Mouse (Mus musculus): ENCODE data around the gene Svip. TPM values are rescaled to one million over a fixed set of nuclear protein-coding genes. Genes with fewer than 3 reads are reported as not detected.
A peak's percentile ranks its signal among the peaks of the same experiment; 100 is the strongest.

Svip gene
- polyA plus RNA-seq, 1 experiment from 2014 or later = 7.3 TPM

DNA sequence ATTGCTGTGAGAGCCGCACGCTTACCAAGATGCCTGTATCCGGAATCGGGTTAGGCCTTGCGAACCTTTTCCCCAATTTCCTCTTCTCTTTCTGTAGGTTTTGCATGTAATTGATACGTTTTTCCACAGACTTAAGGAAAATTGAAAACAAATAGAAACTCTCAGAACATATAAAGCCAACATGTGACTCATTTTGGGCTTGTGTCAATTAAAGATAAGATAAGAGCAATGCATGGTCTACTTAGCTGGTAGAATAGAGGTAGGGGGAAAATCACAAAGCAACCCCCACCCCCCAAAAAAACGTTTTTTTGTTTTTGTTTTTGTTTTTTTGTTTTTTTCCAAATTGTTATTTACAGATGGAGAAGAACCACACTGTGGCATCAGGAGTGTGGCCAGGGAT lies 7.6 kb upstream of the Svip start:
- TF ChIP-seq CTCF (IDR thresholded peaks at IDR 0.05; ENCODE audit: low read depth) = no peak
- no peak overlapping the region for H3K27ac ChIP-seq (ENCODE audit: low read depth)
- no peaks in the 10 kb centered on the region for H3K27me3 ChIP-seq (ENCODE audit: insufficient read depth, low read length)
- no peaks in the 10 kb centered on the region for H3K9me3 ChIP-seq (ENCODE audit: low read depth, low read length)
- WGBS = 73% methylated on average over 7 of the region's 7 CpGs
- no peak for DNase-seq
- no peak for ATAC-seq (ENCODE audit: insufficient read depth)
- H3K4me3 ChIP-seq (ENCODE audit: low read depth, low read length) = no peak overlapping the region
- H3K4me2 ChIP-seq = no peak overlapping the region
- no peak overlapping the region for H3K9ac ChIP-seq
- no peaks in the 10 kb centered on the region for H3K36me3 ChIP-seq (ENCODE audit: insufficient read depth)
- no peaks in the 10 kb centered on the region for H3K4me1 ChIP-seq (ENCODE audit: insufficient read depth)

DNA sequence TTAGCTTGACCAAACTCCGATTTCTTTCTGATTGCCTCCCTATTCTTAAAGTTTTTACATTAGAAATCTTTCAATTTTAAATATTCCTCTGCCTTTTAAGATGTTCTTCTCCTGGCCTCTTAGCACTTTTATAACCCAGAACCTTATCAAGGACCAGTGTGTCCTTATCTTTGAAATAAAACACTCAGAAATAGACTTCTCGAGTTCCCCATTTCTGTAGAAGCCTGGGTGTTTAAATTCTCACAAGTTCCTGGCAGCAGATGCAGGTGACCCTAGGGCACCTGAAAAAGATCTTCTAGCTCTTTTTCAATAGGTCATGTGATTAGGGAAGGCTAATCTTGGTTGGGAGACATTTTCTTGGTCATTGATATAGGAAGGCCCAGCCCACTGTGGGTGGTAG lies 1.3 kb upstream of the Svip start:
- no peak overlapping the region for H3K4me3 ChIP-seq (ENCODE audit: low read depth, low read length)
- DNase-seq (no peak), ATAC-seq (ENCODE audit: insufficient read depth) (no peak)
- H3K27ac ChIP-seq (ENCODE audit: low read depth) = no peak overlapping the region
- 62% methylated on average over 2 of the region's 2 CpGs for WGBS
- H3K9ac ChIP-seq = no peak overlapping the region
- no peaks in the 10 kb centered on the region for H3K9me3 ChIP-seq (ENCODE audit: low read depth, low read length)
- TF ChIP-seq CTCF (IDR thresholded peaks at IDR 0.05; ENCODE audit: low read depth) = no peak
- H3K27me3 ChIP-seq (ENCODE audit: insufficient read depth, low read length) = no peaks in the 10 kb centered on the region
- no peaks in the 10 kb centered on the region for H3K36me3 ChIP-seq (ENCODE audit: insufficient read depth)
- H3K4me1 ChIP-seq (ENCODE audit: insufficient read depth) = no peaks in the 10 kb centered on the region
- H3K4me2 ChIP-seq = no peak overlapping the region

DNA sequence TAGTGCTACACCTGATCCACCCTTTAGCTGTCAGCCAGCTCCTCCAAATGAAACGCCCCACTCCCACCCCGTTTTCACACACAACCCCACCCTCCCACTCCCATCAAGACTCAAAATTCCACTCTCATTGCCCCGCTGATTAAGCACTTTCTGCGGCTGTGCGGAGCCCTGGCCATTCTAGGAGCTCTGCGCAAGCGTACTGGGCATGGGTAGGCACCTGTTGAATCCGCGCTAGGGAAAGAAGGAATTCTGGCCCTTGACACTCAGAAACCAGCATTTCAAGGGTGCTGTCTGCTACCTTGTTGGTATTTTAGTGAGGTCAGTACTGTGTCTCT lies 445 bp upstream of the Svip start:
- Histone ChIP-seq H3K4me3 (ENCODE audit: low read depth, low read length) (peak overlapping the region; percentile 51), H3K4me2 (peak overlapping the region; percentile 69), H3K9me3 (ENCODE audit: low read depth, low read length) (no peaks in the 10 kb centered on the region), H3K4me1 (ENCODE audit: insufficient read depth) (no peaks in the 10 kb centered on the region), H3K27ac (ENCODE audit: low read depth) (peak overlapping the region; percentile 58; the same call in 1 of the 2 replicates), H3K36me3 (ENCODE audit: insufficient read depth) (no peaks in the 10 kb centered on the region), H3K9ac (no peak overlapping the region), H3K27me3 (ENCODE audit: insufficient read depth, low read length) (no peaks in the 10 kb centered on the region)
- DNase-seq (no peak), ATAC-seq (ENCODE audit: insufficient read depth) (no peak; the same call in 1 of the 2 replicates)
- 2% methylated on average over 9 of the region's 9 CpGs for WGBS
- no peak for TF ChIP-seq CTCF (IDR thresholded peaks at IDR 0.05; ENCODE audit: low read depth)

DNA sequence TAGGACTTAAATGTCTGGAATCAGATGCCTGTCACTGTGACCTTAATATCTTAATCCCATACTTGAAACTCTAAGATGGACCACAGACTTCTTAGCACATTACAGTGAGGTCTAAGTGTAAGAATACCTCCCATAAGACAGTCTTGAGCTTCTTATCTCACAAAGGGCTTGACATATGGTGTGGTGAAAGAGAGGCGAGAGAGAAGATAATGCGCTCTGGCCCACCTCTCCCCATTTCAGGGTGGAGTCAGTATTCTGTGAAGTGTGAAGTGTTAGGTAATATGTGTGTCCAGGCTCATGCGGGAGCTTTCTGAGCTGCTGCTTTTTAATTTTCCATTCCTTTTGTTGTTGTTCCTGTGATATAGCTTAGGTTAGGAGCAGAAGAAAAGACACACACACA lies 14.8 kb downstream of the Svip start:
- WGBS = 53% methylated on average over 3 of the region's 3 CpGs
- no peak overlapping the region for H3K9ac ChIP-seq
- no peak overlapping the region for H3K4me3 ChIP-seq (ENCODE audit: low read depth, low read length)
- TF ChIP-seq CTCF (IDR thresholded peaks at IDR 0.05; ENCODE audit: low read depth) = no peak
- no peak overlapping the region for H3K27ac ChIP-seq (ENCODE audit: low read depth)
- no peaks in the 10 kb centered on the region for H3K27me3 ChIP-seq (ENCODE audit: insufficient read depth, low read length)
- no peak for DNase-seq
- H3K9me3 ChIP-seq (ENCODE audit: low read depth, low read length) = no peaks in the 10 kb centered on the region
- no peak for ATAC-seq (ENCODE audit: insufficient read depth)
- H3K4me2 ChIP-seq = no peak overlapping the region
- H3K36me3 ChIP-seq (ENCODE audit: insufficient read depth) = no peaks in the 10 kb centered on the region
- no peaks in the 10 kb centered on the region for H3K4me1 ChIP-seq (ENCODE audit: insufficient read depth)

DNA sequence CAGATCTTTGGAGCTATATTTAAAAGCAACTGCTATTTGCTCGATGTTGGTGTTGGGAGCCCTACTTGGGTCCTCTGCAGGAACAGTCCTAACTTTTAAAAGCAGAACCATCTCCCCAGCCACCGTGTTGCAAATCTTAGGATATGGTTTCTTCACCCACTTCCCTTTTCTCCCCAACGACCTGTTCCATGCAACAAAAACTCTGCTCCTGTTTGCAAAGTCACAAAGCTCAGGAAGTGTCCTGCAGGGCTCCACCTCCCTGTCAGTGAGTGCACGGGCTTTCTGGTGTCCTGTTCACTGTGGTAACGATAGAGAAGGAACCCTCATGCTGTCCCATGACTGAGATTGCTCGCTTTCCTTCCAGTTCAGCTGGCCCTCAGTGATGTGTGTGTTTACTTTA lies 18.9 kb downstream of the Svip start:
- ATAC-seq (ENCODE audit: insufficient read depth) (no peak), DNase-seq (no peak)
- no peaks in the 10 kb centered on the region for H3K36me3 ChIP-seq (ENCODE audit: insufficient read depth)

DNA sequence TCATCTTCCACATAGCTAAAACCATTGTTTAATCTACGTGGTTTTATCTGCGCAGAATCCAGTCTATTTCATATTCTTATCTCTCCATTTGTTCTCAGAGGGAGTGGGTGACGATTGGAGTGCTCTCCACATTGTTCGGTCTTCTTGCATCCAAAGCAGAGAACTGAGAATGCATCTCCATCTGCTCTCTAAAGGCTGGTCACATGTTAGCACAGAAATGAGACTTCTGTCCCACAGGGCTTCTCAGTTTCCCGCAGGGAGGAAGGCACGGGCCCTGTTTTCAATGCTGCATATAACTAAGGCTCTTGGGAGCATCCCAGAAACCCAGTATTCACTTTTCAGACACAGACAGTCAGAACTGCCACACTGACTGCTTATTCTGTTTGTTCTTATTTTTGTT lies 20.1 kb downstream of the Svip start:
- no peak for DNase-seq
- no peaks in the 10 kb centered on the region for H3K9me3 ChIP-seq (ENCODE audit: low read depth, low read length)
- TF ChIP-seq CTCF (IDR thresholded peaks at IDR 0.05; ENCODE audit: low read depth) = no peak
- WGBS = 64% methylated on average over 6 of the region's 6 CpGs
- H3K27me3 ChIP-seq (ENCODE audit: insufficient read depth, low read length) = no peaks in the 10 kb centered on the region
- no peaks in the 10 kb centered on the region for H3K4me1 ChIP-seq (ENCODE audit: insufficient read depth)
- no peak overlapping the region for H3K4me3 ChIP-seq (ENCODE audit: low read depth, low read length)
- ATAC-seq (ENCODE audit: insufficient read depth) = no peak
- H3K27ac ChIP-seq (ENCODE audit: low read depth) = no peak overlapping the region
- H3K36me3 ChIP-seq (ENCODE audit: insufficient read depth) = no peaks in the 10 kb centered on the region
- H3K9ac ChIP-seq = no peak overlapping the region
- H3K4me2 ChIP-seq = no peak overlapping the region

More for the DNA sequence above, 18.9 kb downstream of the Svip start:
- H3K4me1 ChIP-seq (ENCODE audit: insufficient read depth) = no peaks in the 10 kb centered on the region
- H3K4me3 ChIP-seq (ENCODE audit: low read depth, low read length) = no peak overlapping the region
- H3K9me3 ChIP-seq (ENCODE audit: low read depth, low read length) = no peaks in the 10 kb centered on the region
- 45% methylated on average over 6 of the region's 6 CpGs for WGBS
- no peak overlapping the region for H3K9ac ChIP-seq
- H3K4me2 ChIP-seq = no peak overlapping the region
- TF ChIP-seq CTCF (IDR thresholded peaks at IDR 0.05; ENCODE audit: low read depth) = no peak
- H3K27me3 ChIP-seq (ENCODE audit: insufficient read depth, low read length) = no peaks in the 10 kb centered on the region
- no peak overlapping the region for H3K27ac ChIP-seq (ENCODE audit: low read depth)

DNA sequence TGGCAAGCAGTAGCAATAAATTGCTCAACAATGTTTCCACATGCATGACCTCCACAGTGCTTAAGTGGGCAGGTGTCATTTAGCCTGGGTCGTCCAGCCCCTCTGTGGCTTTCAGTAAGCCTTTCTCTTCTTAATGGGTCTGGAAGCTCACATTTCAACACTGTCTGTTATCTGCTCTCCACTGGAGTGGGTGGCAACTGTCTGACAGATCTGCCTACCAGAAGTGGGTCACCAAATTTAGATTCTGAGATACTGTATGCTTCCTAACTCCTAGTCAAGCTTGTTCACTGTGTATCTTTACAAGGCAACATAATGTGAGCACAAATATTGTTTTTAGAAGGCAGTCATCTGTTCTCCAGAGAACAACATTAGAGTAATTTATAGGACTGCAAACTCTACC lies 23.5 kb downstream of the Svip start:
- Histone ChIP-seq H3K27ac (ENCODE audit: low read depth) (no peak overlapping the region), H3K4me3 (ENCODE audit: low read depth, low read length) (no peak overlapping the region), H3K36me3 (ENCODE audit: insufficient read depth) (no peaks in the 10 kb centered on the region), H3K27me3 (ENCODE audit: insufficient read depth, low read length) (no peaks in the 10 kb centered on the region), H3K4me1 (ENCODE audit: insufficient read depth) (no peaks in the 10 kb centered on the region), H3K9ac (no peak overlapping the region), H3K9me3 (ENCODE audit: low read depth, low read length) (no peaks in the 10 kb centered on the region), H3K4me2 (no peak overlapping the region)
- no peak for TF ChIP-seq CTCF (IDR thresholded peaks at IDR 0.05; ENCODE audit: low read depth)
- ATAC-seq (ENCODE audit: insufficient read depth) = no peak
- 21% methylated on average over 1 of the region's 1 CpGs for WGBS
- DNase-seq = no peak

DNA sequence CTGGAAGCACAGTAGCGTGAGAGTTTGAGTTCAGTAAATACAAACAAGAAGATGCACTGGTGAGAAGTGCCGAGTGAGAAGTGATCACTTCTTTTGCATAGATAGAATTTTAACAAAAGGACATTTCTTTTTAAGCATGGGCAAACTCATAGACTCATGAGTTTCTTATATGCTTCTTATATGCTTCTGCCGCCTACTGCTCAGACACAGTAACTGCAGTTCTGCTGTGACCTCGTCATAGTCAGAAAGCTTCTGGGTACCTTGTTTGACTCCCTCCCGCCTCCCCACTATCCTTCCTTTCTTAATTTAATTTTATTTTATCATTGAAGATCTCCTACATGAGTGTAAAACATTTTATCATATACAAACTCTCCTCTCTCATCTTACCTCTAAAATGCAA lies 26.5 kb downstream of the Svip start:
- H3K27ac ChIP-seq (ENCODE audit: low read depth) = no peak overlapping the region
- no peaks in the 10 kb centered on the region for H3K27me3 ChIP-seq (ENCODE audit: insufficient read depth, low read length)
- ATAC-seq (ENCODE audit: insufficient read depth) (no peak), DNase-seq (peak; percentile 52)
- TF ChIP-seq CTCF (IDR thresholded peaks at IDR 0.05; ENCODE audit: low read depth) = peak; percentile 53
- WGBS = 45% methylated on average over 5 of the region's 5 CpGs
- no peaks in the 10 kb centered on the region for H3K4me1 ChIP-seq (ENCODE audit: insufficient read depth)
- H3K4me3 ChIP-seq (ENCODE audit: low read depth, low read length) = no peak overlapping the region
- no peak overlapping the region for H3K9ac ChIP-seq
- H3K9me3 ChIP-seq (ENCODE audit: low read depth, low read length) = no peaks in the 10 kb centered on the region
- H3K36me3 ChIP-seq (ENCODE audit: insufficient read depth) = no peaks in the 10 kb centered on the region
- H3K4me2 ChIP-seq = no peak overlapping the region
